Mouse (Mus musculus): ENCODE data around the gene Sptb. TPM values are rescaled to one million over a fixed set of nuclear protein-coding genes. Genes with fewer than 3 reads are reported as not detected.

Sptb gene
- 0.46 TPM for polyA plus RNA-seq (2014; fragmentation: Illumina TruSeq; extraction: RNeasy Lipid Tissue Mini Kit (QIAGEN cat#74804); ENCODE audit: insufficient read depth, low read depth, low replicate concordance)

DNA sequence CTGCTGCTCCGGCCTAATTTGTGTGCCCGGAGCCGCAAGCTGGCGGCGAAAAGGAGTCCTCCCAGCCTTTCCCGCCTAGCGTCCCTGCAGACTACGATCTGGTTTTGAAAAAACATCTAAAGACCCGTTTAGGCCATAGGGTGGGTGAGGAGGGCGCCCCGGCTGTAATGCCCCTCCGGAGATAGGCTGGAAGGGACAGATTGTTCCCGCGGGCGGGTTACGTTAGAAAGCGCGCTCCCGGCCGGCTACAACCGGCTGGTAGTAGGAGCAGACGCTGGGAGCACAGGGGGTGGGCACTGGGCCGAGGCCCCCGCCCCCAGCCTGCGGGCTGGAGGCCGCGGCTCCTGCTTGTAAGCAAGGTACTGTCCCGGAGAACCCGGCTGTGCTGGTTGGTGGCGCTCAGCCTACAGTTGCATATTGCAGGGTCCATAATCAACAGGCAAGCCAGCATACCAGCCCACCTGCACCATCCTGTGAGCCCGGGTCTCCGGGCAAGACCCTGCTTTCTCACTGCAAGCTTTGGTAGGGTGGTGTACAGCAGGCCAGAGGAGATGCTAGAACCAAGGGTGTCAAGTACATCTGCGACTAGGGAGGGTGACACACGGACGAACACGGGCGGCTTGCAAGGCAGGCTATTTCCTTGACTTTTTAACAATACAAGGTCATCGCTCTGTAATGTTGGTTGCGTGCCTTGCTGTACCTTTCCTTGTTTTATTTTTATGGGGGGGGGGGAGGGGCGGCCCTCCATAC lies at the start of gene Sptb:
TSS of gene Sptb (minus strand) at position 197 of the 750 bp plus-strand sequence.

GRCm38 (mm10) chr12:76530580-76531139 lies 179.7 kb downstream of the Sptb start, which contains the start of gene Plekhg3:
Plekhg3 (plus strand) TSS chr12:76530891.

Other genes starting within 250 kb of the Sptb start
- 6.8 TPM for gene Plekhg3, start 179.7 kb downstream of the Sptb start, polyA plus RNA-seq (2014; fragmentation: Illumina TruSeq; extraction: RNeasy Lipid Tissue Mini Kit (QIAGEN cat#74804); ENCODE audit: insufficient read depth, low read depth, low replicate concordance)
- 113 TPM for gene Churc1, start 55.0 kb upstream of the Sptb start, polyA plus RNA-seq (2014; fragmentation: Illumina TruSeq; extraction: RNeasy Lipid Tissue Mini Kit (QIAGEN cat#74804); ENCODE audit: insufficient read depth, low read depth, low replicate concordance)
- 7.6 TPM for gene Fntb, start 55.0 kb upstream of the Sptb start, polyA plus RNA-seq (2014; fragmentation: Illumina TruSeq; extraction: RNeasy Lipid Tissue Mini Kit (QIAGEN cat#74804); ENCODE audit: insufficient read depth, low read depth, low replicate concordance)
- 53.5 TPM for gene Gpx2, start 85.0 kb upstream of the Sptb start, polyA plus RNA-seq (2014; fragmentation: Illumina TruSeq; extraction: RNeasy Lipid Tissue Mini Kit (QIAGEN cat#74804); ENCODE audit: insufficient read depth, low read depth, low replicate concordance)
- gene Rab15, start 112.4 kb upstream of the Sptb start, polyA plus RNA-seq (2014; fragmentation: Illumina TruSeq; extraction: RNeasy Lipid Tissue Mini Kit (QIAGEN cat#74804); ENCODE audit: insufficient read depth, low read depth, low replicate concordance) = 10.1 TPM

Measured in lung, adult 10 weeks (tissue).